Mouse (Mus musculus): ENCODE measurements at regions not wholly inside any gene's neighbourhood (a gene's known extent, or its start where the extent isn't known, plus 50 kb on each side); places are given as distances from the start of the nearest gene placed in this dataset.

GRCm38 (mm10) chr7:130049461-130049860 is 457.8 kb downstream of the Wdr11 start:
- TF ChIP-seq CTCF (IDR thresholded peaks at IDR 0.05; ENCODE audit: low read depth, low read length) (no peak), GATA1 (IDR thresholded peaks at IDR 0.05; ENCODE audit: borderline replicate concordance, low read length) (no peak)

Measured in G1E (cell line).